Mouse (Mus musculus) induced T-regulatory cell, adult 2 months (primary cell): Measurements from ENCODE around the gene Olfr1135.

ENCODE experiments used
- DNase-seq: peaks from one replicate; pipeline ENCODE4 v3.0.0-alpha.2; 2012; ENCODE audit warnings: low read depth

Gene Olfr1135

GRCm38 (mm10) chr2:87673564-87673963 lies at the start of gene Olfr1135:
TSS of gene Olfr1135 (minus strand) at chr2:87673664.
- DNase-seq: no peak

- no peak for DNase-seq
Measured at GRCm38 (mm10) chr2:87713079-87713478, 39.6 kb upstream of the Olfr1135 start, which contains the start of gene Olfr1137. TSS of gene Olfr1137 (minus strand) at chr2:87713179.

GRCm38 (mm10) chr2:87693847-87694246 lies 20.4 kb upstream of the Olfr1135 start, which contains the start of gene Olfr1136:
TSS of gene Olfr1136 (minus strand) at chr2:87693947.
- DNase-seq: no peak

- no peak for DNase-seq
Measured at GRCm38 (mm10) chr2:87658360-87658759, 15.1 kb downstream of the Olfr1135 start, which contains the start of gene Olfr1134. TSS of gene Olfr1134 (minus strand) at chr2:87658460.

GRCm38 (mm10) chr2:87647274-87647673 lies 26.2 kb downstream of the Olfr1135 start, which contains the start of gene Olfr1133:
TSS of gene Olfr1133 (minus strand) at chr2:87647374.
- no peak for DNase-seq

GRCm38 (mm10) chr2:87642441-87642840 lies 31.0 kb downstream of the Olfr1135 start:
- DNase-seq: no peak

- no peak for DNase-seq
Measured at GRCm38 (mm10) chr2:87637435-87637834, 36.0 kb downstream of the Olfr1135 start, which contains the start of gene Olfr1132. TSS of gene Olfr1132 (minus strand) at chr2:87637535.

GRCm38 (mm10) chr2:87626804-87627203 lies 46.7 kb downstream of the Olfr1135 start, which contains the start of gene Olfr1131:
TSS of gene Olfr1131 (plus strand) at chr2:87627104.
- no peak for DNase-seq
